Mouse (Mus musculus) thymus, adult 18-20 months (tissue): ENCODE measurements around the gene Pnmt.

Experiments used
- DNase-seq, 2 experiments: peaks; one replicate each; pipeline ENCODE4 v3.0.0; 2022; ENCODE audit warnings: mixed read lengths in 2 of 2

Gene Pnmt

GRCm38 (mm10) chr11:98418939-98419547, 32.8 kb downstream of the Pnmt start:
- no peak for DNase-seq

- no peak for DNase-seq
Measured at GRCm38 (mm10) chr11:98426592-98426991, 40.3 kb downstream of the Pnmt start.

GRCm38 (mm10) chr11:98428436-98428835, 42.2 kb downstream of the Pnmt start:
- no peak for DNase-seq

GRCm38 (mm10) chr11:98431743-98432502, 45.7 kb downstream of the Pnmt start:
- DNase-seq: no peak

- no peak for DNase-seq
Measured at GRCm38 (mm10) chr11:98435723-98436122, 49.5 kb downstream of the Pnmt start.

- DNase-seq: no peak
Measured at GRCm38 (mm10) chr11:98437441-98437840, 51.2 kb downstream of the Pnmt start.
